ENCODE assay signal across 9 mouse cellular contexts in the genomic region with DNA sequence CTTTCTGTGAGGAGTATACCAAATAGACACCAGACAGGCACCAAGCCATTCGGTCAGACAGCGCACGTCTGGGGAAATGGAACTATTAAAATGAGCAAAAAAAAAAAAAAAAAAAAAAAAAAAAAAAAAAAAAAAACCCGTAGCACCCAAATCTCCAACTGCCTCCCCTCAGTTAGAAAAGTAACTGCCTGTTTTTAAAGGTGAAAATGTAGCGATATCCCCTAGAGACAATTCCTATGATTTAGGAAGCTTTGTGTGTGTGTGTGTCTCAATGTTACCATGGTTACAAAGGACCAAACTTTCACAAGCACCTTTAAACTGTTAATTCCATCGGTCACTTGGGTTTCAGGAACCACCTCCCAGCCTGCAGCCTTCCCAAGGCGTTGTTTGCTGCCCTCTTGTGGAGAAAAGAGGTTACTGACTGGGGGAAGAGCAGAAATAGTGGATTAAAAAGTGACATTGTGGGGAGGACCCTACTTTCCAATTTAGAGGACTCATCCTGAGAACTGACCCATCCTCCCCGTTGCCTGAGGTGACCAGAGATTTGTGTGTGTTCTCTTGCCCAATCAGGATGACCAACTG. TPM values are rescaled to one million over a fixed set of nuclear protein-coding genes. Genes with fewer than 3 reads are reported as not detected.
DNase-seq lines count a peak whose midpoint lies in the region; ATAC-seq and TF ChIP-seq lines count a peak whose summit lies in the region.
"Had no signal": no experiment of that assay in that cellular context is flagged by ENCODE, and none has a peak within 500 bp of the region (broad histone marks: within the 10 kb centered on the region; RNA-seq: fewer than 3 reads in every experiment).

No protein-coding gene starts in this region.

- H3K4me1 ChIP-seq in kidney, embryonic 16.5 days (ENCODE audit: insufficient read depth, low read length): no peaks in the 10 kb centered on the region
- no peaks in the 10 kb centered on the region for H3K4me1 ChIP-seq in neural tube, embryonic 13.5 days (replicated peaks)

- no peak overlapping the region for H3K4me3 ChIP-seq in kidney, embryonic 16.5 days (ENCODE audit: low read length)
- no peak overlapping the region for H3K4me3 ChIP-seq in neural tube, embryonic 13.5 days
- H3K4me3 ChIP-seq: myocyte had no signal

- H3K27me3 ChIP-seq in kidney, embryonic 16.5 days (ENCODE audit: insufficient read depth, low read length): no peaks in the 10 kb centered on the region
- peaks cover 13% of the 10 kb centered on the region for H3K27me3 ChIP-seq in Patski
- H3K27me3 ChIP-seq in neural tube, embryonic 13.5 days: peaks cover 5% of the 10 kb centered on the region; the same call in 1 of the 2 replicates

- POLR2A ChIA-PET in Patski (lab: Charles Lee): no interaction called here

- no peaks in the 10 kb centered on the region for H3K36me3 ChIP-seq in kidney, embryonic 16.5 days (ENCODE audit: insufficient read depth, low read length)
- H3K36me3 ChIP-seq in neural tube, embryonic 13.5 days: no peaks in the 10 kb centered on the region

- peak; percentile 11 for DNase-seq in kidney, adult 11 months
- no peak for DNase-seq in Patski (ENCODE audit: low read depth, low spot score)
- DNase-seq in cerebellum, adult 8-10 months: peak; percentile 32
- DNase-seq in gastrocnemius, postnatal 10 days: peak; percentile 36
- peak; percentile 3 for DNase-seq in left cerebral cortex, adult 11 months (ENCODE audit: low spot score)
- DNase-seq in thymus, postnatal 14 days: peak; percentile 37

- no peaks in the 10 kb centered on the region for H3K9me3 ChIP-seq in kidney, embryonic 16.5 days (ENCODE audit: low read length)
- H3K9me3 ChIP-seq in neural tube, embryonic 13.5 days: no peaks in the 10 kb centered on the region

- peak; percentile 90 for TF ChIP-seq CTCF in Patski (IDR thresholded peaks at IDR 0.05)

- no peak for ATAC-seq in kidney, embryonic 16.5 days (ENCODE audit: low FRiP score, low TSS enrichment)
- no peak for ATAC-seq in Patski
- 0 out of 2 replicates have a peak, but pooled peaks have one; percentile 8 for ATAC-seq in neural tube, embryonic 13.5 days (ENCODE audit: low read depth)

- 39% methylated on average over 8 of the region's 8 CpGs for WGBS in kidney, embryonic 16.5 days
- 32% methylated on average over 8 of the region's 8 CpGs for WGBS in neural tube, embryonic 13.5 days

- H3K9ac ChIP-seq in kidney, embryonic 16.5 days (replicated peaks; ENCODE audit: low read length): no peak overlapping the region
- H3K9ac ChIP-seq in neural tube, embryonic 13.5 days: no peak overlapping the region

- H3K27ac ChIP-seq in kidney, embryonic 16.5 days (ENCODE audit: low read length): no peak overlapping the region
- H3K27ac ChIP-seq in neural tube, embryonic 13.5 days (replicated peaks): no peak overlapping the region

- CTCF ChIA-PET in Patski (lab: Charles Lee): no interaction called here

- in situ Hi-C loops in Patski (cut with MboI; ENCODE audit: low pct_unique_long_range_greater_than_20kb): loop anchor here (25.0 kb wide), 1 partner anchor 1919 kb away; no protein-coding TSS in a partner anchor

- no peak overlapping the region for H3K4me2 ChIP-seq in kidney, embryonic 16.5 days (replicated peaks; ENCODE audit: low read depth, low read length)
- H3K4me2 ChIP-seq in neural tube, embryonic 13.5 days: no peak overlapping the region

RNA-seq across cellular contexts. Expression of gene Fam19a4, which starts 53.6 kb away (rescaled TPM):
- 0.59 and 0.77 TPM in 2 replicates for polyA plus RNA-seq in kidney, embryonic 16.5 days (2015; fragmentation: Nextera tagmentation; extraction: Ambion mirVana)
- polyA plus RNA-seq in Patski (2021): not detected
- total RNA-seq in gastrocnemius, postnatal 10 days (2021): under 1 TPM; 0.09 to 0.23 TPM
- polyA plus RNA-seq in neural tube, embryonic 13.5 days (2015; fragmentation: Nextera tagmentation; extraction: Ambion mirVana): 6.6 and 7.1 TPM in 2 replicates
- polyA plus RNA-seq: myocyte had no signal
